Mouse (Mus musculus): ENCODE data around the gene Bhmt.

- TF ChIP-seq CTCF (IDR thresholded peaks at IDR 0.05; ENCODE audit: low read depth, low read length), result no peak
- no peak for TF ChIP-seq POLR2A (IDR thresholded peaks at IDR 0.05; ENCODE audit: borderline replicate concordance, low read depth, low read length)
Measured at GRCm38 (mm10) chr13:93630941-93631705, 6.6 kb downstream of the Bhmt start.
